Mouse (Mus musculus): Measurements from ENCODE around the gene Gm28374. TPM values are rescaled to one million over a fixed set of nuclear protein-coding genes. Genes with fewer than 3 reads are reported as not detected.

The Gm28374 gene
- total and polyA plus RNA-seq, 2 experiments: 0.20 to 0.46 TPM

DNA sequence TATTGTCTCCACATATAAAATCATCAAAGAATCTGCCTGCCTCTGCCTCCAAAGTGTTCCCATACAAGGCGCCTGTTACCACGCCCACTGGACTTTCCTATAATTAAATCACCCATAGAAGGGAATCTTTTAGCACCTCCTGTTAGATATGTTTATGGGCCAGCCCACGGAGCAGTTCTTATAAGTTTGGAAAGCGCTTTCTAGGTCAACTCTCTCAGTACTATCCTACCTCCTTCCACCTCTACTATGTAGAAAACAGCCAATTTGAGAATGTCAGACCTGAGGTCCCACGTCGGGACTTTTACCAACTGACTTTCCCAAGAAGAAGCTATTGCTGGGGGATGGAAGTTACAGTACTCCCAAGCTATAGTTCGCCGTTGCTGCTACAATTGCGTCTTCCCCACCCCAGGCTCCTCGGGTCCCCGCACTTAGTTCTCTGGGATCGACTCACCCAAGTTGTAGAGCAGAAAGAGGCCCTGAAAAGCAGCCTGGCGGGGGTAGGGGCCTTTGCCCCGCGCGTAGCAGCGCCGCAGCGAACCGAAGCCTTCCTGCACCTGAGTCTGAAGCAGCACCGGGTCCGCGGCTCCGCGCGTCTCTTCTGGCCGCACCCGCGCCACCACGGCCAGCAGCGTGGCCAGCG is 35.4 kb upstream of the Gm28374 start:
- H3K27ac ChIP-seq (replicated peaks; ENCODE audit: insufficient read depth, low read depth, low read length): peak overlapping the region; percentile 74
- no peaks in the 10 kb centered on the region for H3K27me3 ChIP-seq (ENCODE audit: control insufficient read depth, insufficient read depth, low read length)
- 4% methylated on average over 32 of the region's 32 CpGs for WGBS
- H3K79me2 ChIP-seq (ENCODE audit: control insufficient read depth, insufficient read depth, low read length): no peaks in the 10 kb centered on the region
- no peak for DNase-seq (ENCODE audit: extremely low read depth, low read depth, low spot score)
- peak overlapping the region; percentile 89 for H3K4me3 ChIP-seq (ENCODE audit: insufficient read depth, low read depth, low read length)
- 0 out of 2 replicates have a peak, but pooled peaks cover 2% of the 10 kb centered on the region for H3K4me1 ChIP-seq (ENCODE audit: control insufficient read depth, insufficient read depth, low read length)
- no peak for TF ChIP-seq POLR2A (IDR thresholded peaks at IDR 0.05; ENCODE audit: extremely low read depth, insufficient read depth, low read length)
- no peak for TF ChIP-seq CTCF (IDR thresholded peaks at IDR 0.05; ENCODE audit: low read depth, low read length)
- H3K9ac ChIP-seq (ENCODE audit: low read depth, low read length): peak overlapping the region; percentile 92
- no peaks in the 10 kb centered on the region for H3K36me3 ChIP-seq (ENCODE audit: control insufficient read depth, insufficient read depth, low read length)

DNA sequence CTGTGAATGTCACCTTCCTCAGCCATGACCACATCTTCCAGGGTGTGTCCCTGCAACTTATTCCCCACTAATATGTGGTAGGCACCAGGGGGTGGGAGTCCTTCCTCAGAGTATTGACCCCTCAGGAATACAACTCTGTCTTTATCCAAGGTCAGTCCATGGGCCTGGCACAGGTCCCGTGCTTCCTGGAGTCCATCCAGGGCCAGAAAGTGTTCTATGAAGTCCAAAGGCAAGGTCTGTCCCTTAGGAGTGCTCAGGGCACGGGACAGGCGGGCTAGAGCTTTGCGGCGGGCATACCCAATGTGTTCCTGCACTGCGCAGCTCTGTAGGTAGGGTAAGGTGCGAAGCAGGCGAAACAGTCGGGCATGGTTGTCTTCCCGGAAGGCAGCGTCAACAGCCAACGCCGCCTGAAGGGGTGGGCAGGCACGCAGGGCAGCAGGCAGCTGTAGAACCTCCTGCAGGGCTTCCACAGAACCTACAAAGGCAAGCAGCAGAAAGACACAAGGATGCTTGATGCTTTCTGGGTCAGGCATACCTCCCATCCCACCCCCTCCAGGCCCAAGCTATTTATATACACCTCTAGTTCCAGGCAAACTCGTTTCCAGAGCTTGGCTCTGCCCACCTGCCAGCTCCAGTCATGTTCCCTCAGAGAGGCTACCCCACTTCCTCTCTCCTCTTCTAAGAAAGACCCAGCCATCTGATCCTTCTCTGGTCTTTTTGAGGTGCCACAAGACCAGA is 34.2 kb upstream of the Gm28374 start:
- 89% methylated on average over 15 of the region's 15 CpGs for WGBS
- H3K79me2 ChIP-seq (ENCODE audit: control insufficient read depth, insufficient read depth, low read length): no peaks in the 10 kb centered on the region
- 0 out of 2 replicates have a peak, but pooled peaks cover 2% of the 10 kb centered on the region for H3K4me1 ChIP-seq (ENCODE audit: control insufficient read depth, insufficient read depth, low read length)
- DNase-seq (ENCODE audit: extremely low read depth, low read depth, low spot score): no peak
- H3K27me3 ChIP-seq (ENCODE audit: control insufficient read depth, insufficient read depth, low read length): no peaks in the 10 kb centered on the region
- H3K9ac ChIP-seq (ENCODE audit: low read depth, low read length): no peak overlapping the region
- no peak overlapping the region for H3K4me3 ChIP-seq (ENCODE audit: insufficient read depth, low read depth, low read length)
- H3K27ac ChIP-seq (replicated peaks; ENCODE audit: insufficient read depth, low read depth, low read length): no peak overlapping the region
- H3K36me3 ChIP-seq (ENCODE audit: control insufficient read depth, insufficient read depth, low read length): no peaks in the 10 kb centered on the region
- TF ChIP-seq CTCF (IDR thresholded peaks at IDR 0.05; ENCODE audit: low read depth, low read length): no peak
- TF ChIP-seq POLR2A (IDR thresholded peaks at IDR 0.05; ENCODE audit: extremely low read depth, insufficient read depth, low read length): no peak

DNA sequence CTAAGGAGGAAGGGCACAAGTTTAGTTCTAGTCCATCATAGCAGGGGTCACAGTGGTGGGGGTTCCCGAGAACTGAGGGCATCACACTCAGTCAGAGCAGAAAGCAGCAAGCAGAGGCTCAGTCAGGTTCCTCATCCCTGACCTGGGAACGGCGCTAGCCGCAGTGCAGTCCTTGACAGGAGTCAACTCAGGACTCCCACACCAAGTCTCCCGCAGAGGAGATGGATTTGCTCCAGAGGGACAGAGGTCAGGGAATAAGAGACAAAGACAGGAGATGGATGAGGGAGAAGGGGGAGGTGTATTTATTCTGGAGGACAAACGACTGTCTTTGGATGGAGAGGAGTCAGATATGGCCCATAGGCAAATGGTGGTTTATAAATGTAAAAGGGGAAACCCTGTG is 31.1 kb upstream of the Gm28374 start:
- Histone ChIP-seq H3K4me3 (ENCODE audit: insufficient read depth, low read depth, low read length) (no peak overlapping the region), H3K27ac (replicated peaks; ENCODE audit: insufficient read depth, low read depth, low read length) (no peak overlapping the region), H3K4me1 (ENCODE audit: control insufficient read depth, insufficient read depth, low read length) (no peaks in the 10 kb centered on the region), H3K79me2 (ENCODE audit: control insufficient read depth, insufficient read depth, low read length) (no peaks in the 10 kb centered on the region), H3K36me3 (ENCODE audit: control insufficient read depth, insufficient read depth, low read length) (no peaks in the 10 kb centered on the region), H3K9ac (ENCODE audit: low read depth, low read length) (no peak overlapping the region), H3K27me3 (ENCODE audit: control insufficient read depth, insufficient read depth, low read length) (no peaks in the 10 kb centered on the region)
- no peak for TF ChIP-seq POLR2A (IDR thresholded peaks at IDR 0.05; ENCODE audit: extremely low read depth, insufficient read depth, low read length)
- TF ChIP-seq CTCF (IDR thresholded peaks at IDR 0.05; ENCODE audit: low read depth, low read length): no peak
- WGBS: 65% methylated on average over 6 of the region's 6 CpGs
- DNase-seq (ENCODE audit: extremely low read depth, low read depth, low spot score): no peak

DNA sequence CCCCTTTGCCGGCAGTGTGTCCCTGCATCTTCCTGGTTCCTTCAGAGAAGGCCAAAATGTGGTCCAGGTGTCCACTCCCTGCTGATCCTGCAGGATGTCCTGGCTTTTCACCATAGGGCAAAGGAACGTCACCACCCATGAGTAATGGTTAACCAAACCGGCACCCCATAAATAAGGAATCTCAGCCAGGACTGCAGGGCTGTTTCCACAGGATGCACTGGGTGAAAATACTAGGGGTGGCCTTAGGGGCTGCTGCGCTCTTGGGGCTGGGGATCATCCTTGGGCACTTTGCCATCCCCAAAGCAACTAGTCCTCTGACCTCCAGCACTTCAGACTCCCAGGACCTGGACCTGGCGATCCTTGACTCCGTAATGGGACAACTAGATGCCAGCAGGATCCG is 23.5 kb upstream of the Gm28374 start, which contains the start of gene Naaladl1:
Gene Naaladl1, plus strand, starts transcription at position 197 of the 400 bp plus-strand sequence.
- DNase-seq (ENCODE audit: extremely low read depth, low read depth, low spot score): no peak
- TF ChIP-seq POLR2A (IDR thresholded peaks at IDR 0.05; ENCODE audit: extremely low read depth, insufficient read depth, low read length): no peak
- TF ChIP-seq CTCF (IDR thresholded peaks at IDR 0.05; ENCODE audit: low read depth, low read length): no peak
- Histone ChIP-seq H3K27me3 (ENCODE audit: control insufficient read depth, insufficient read depth, low read length) (peaks cover 2% of the 10 kb centered on the region; the same call in 1 of the 2 replicates), H3K79me2 (ENCODE audit: control insufficient read depth, insufficient read depth, low read length) (no peaks in the 10 kb centered on the region), H3K9ac (ENCODE audit: low read depth, low read length) (no peak within 1 kb of the TSS), H3K4me3 (ENCODE audit: insufficient read depth, low read depth, low read length) (no peak within 1 kb of the TSS), H3K4me1 (ENCODE audit: control insufficient read depth, insufficient read depth, low read length) (no peaks in the 10 kb centered on the region), H3K27ac (replicated peaks; ENCODE audit: insufficient read depth, low read depth, low read length) (no peak within 1 kb of the TSS), H3K36me3 (ENCODE audit: control insufficient read depth, insufficient read depth, low read length) (no peaks in the 10 kb centered on the region)
- 65% methylated on average over 7 of the region's 7 CpGs for WGBS

DNA sequence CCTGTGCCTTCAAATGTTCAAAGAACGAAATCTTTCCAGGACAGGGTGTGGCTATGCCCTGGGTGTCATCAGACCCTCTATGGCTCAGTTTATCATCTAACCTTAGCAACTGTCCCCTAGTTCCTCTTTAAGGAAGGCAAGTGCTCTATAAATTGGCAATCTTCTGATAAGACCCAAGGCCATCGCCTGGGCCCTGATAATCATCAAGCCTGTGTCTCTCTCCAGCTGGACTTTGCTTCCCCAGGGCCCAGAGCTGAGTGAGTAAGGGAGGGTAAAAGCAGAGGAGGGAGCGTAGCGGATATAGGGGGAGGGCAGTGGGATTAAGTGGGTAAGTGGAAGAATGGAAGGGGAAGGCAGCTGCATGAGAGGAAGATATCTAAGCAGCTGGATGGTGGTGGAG is 22.4 kb upstream of the Gm28374 start:
- Histone ChIP-seq H3K4me1 (ENCODE audit: control insufficient read depth, insufficient read depth, low read length) (no peaks in the 10 kb centered on the region), H3K27ac (replicated peaks; ENCODE audit: insufficient read depth, low read depth, low read length) (no peak overlapping the region), H3K79me2 (ENCODE audit: control insufficient read depth, insufficient read depth, low read length) (no peaks in the 10 kb centered on the region), H3K9ac (ENCODE audit: low read depth, low read length) (no peak overlapping the region), H3K27me3 (ENCODE audit: control insufficient read depth, insufficient read depth, low read length) (peaks cover 2% of the 10 kb centered on the region; the same call in 1 of the 2 replicates), H3K4me3 (ENCODE audit: insufficient read depth, low read depth, low read length) (no peak overlapping the region), H3K36me3 (ENCODE audit: control insufficient read depth, insufficient read depth, low read length) (no peaks in the 10 kb centered on the region)
- WGBS: 82% methylated on average over 4 of the region's 4 CpGs
- DNase-seq (ENCODE audit: extremely low read depth, low read depth, low spot score): no peak
- TF ChIP-seq CTCF (IDR thresholded peaks at IDR 0.05; ENCODE audit: low read depth, low read length) (no peak), POLR2A (IDR thresholded peaks at IDR 0.05; ENCODE audit: extremely low read depth, insufficient read depth, low read length) (no peak)
